Mouse (Mus musculus): Measurements from ENCODE around the gene Cenpt.
"Not testable (repeated sequence)": the region's sequence is repeated elsewhere in the genome, so short reads cannot be mapped to it uniquely, and the experiment has no call there.

The Cenpt gene

GRCm38 (mm10) chr8:105854303-105854702 is 1.2 kb upstream of the Cenpt start:
- DNase-seq (ENCODE audit: low read depth, low spot score), result no peak

- DNase-seq (ENCODE audit: low read depth, low spot score), result no peak
These were observed 840 bp downstream of the Cenpt start for GRCm38 (mm10) chr8:105852146-105852729.

- DNase-seq (ENCODE audit: low read depth, low spot score), result peak; percentile 93
These were observed 1.4 kb downstream of the Cenpt start for GRCm38 (mm10) chr8:105851651-105852143.

DNA sequence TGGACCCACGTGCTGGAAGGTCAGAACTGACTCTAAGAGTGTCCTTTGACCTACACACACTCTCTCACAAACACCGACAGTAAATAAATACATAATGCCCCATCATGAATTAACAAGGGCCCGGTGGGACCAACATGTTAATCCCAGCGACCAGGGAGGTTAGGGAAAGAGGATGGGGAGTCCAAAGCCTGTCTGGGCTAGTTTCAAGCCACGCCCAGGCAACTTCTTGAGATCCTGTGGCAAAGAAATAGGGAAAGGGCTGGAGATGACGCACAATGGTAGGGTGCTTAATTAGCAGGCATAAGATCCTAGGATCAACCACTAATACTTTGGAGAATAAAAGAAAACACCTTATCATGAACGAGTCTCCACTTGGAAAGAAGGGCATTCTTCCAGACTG is 2.5 kb downstream of the Cenpt start:
- no peak for DNase-seq (ENCODE audit: low read depth, low spot score)

DNA sequence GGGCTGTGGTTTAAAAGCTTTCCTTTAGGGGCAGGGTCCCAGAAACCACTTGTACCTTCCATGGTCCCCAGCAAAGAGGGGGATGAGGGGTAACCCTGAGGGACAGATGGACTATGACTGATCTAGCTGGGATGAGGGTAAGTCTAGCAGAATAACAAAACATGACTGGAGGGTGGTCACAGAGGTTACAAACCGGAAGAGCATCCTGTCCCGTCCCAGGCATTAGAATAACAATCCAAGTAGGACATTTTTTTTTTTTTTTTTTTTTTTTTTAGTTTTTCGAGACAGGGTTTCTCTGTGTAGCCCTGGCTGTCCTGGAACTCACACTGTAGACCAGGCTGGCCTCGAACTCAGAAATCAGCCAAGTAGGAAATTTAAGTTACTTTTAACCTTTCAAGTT is 3.1 kb downstream of the Cenpt start:
- DNase-seq (ENCODE audit: low read depth, low spot score), result no peak

GRCm38 (mm10) chr8:105846678-105847077 is 6.4 kb downstream of the Cenpt start:
- DNase-seq (ENCODE audit: low read depth, low spot score), result no peak

- no peak for DNase-seq (ENCODE audit: low read depth, low spot score)
These were observed 13.9 kb downstream of the Cenpt start for GRCm38 (mm10) chr8:105839209-105839608.

GRCm38 (mm10) chr8:105836991-105837390 is 16.1 kb downstream of the Cenpt start:
- DNase-seq (ENCODE audit: low read depth, low spot score), result no peak

GRCm38 (mm10) chr8:105835318-105835717 is 17.8 kb downstream of the Cenpt start:
- DNase-seq (ENCODE audit: low read depth, low spot score), result peak; percentile 90

- not testable (repeated sequence) for DNase-seq (ENCODE audit: low read depth, low spot score)
These were observed 19.3 kb downstream of the Cenpt start for GRCm38 (mm10) chr8:105833740-105834139.

DNA sequence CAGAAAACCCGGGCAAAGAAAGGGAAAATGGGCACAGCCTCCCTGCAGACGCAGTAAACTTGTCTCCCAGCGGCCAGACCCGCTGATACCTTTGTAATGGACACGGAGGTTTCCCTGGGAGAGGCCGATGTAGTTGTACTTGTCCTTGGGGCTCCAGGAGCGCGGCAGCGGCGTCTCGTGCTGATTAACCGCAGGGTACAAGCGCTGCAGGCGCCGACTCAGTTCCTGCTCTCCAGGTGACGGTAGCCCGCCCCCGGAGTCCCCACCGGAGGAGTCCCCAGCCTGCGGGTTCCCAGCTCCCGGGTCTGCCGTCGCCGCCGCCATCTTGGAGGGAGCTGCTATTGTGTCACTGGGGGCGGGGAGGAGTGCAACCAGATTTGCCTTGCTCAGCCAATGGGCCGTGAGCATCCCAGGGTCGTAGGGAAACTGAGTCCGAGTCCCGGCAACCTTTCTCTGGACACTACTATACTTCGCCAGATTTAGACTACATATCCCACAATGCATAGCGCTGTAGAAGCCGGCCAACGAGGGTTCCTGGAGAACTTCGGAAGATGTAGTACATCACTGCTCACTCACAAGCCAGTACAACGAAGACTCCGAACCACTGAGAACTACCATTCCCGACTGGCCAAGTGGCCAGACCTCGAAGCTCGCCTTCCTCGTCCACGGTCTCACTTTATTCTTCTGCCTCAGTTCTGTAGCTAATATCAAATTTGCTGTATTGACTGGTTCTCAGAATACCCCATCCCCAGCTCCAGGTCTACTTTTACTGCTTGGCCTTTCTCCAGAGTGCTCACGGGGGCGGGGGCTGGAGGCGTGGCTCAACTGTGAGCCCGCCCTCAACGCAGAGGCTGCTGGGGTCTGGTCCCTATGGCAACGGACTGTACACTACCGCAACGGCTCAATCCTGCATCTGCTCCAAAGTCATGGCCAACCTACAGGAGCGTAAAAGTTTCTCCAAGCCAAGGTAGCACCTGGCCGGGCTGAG is 25.9 kb downstream of the Cenpt start, which contains the start of the genes Ranbp10 and Tsnaxip1:
TSS of gene Ranbp10 (minus strand) at position 490 of the 988 bp plus-strand sequence.
TSS of gene Tsnaxip1 (plus strand) at position 871 of the 988 bp plus-strand sequence.
- peak; percentile 98 for DNase-seq (ENCODE audit: low read depth, low spot score)

GRCm38 (mm10) chr8:105826379-105826778 is 26.7 kb downstream of the Cenpt start:
- DNase-seq (ENCODE audit: low read depth, low spot score), result peak; percentile 22

- peak; percentile 41 for DNase-seq (ENCODE audit: low read depth, low spot score)
These were observed 27.6 kb downstream of the Cenpt start for GRCm38 (mm10) chr8:105825506-105825905.

DNA sequence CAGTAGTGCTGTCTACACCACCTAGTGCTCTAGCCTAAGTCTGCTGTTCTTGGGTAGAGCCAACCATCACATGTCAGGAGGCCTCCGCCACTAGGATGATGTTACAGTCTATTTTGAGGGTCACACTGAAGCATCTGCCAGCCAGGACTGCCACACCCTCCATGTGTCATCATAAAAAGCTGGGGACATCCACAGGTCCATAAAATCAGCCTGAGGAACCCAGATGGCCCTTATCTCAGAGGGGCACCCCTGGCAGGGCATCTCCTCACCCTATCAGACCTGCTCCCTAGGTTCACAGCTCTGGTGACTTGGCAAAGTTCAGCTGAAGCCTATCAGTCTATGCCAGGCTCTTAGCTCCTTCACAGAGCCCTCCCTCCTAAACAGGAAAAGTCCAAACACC is 32.2 kb downstream of the Cenpt start:
- DNase-seq (ENCODE audit: low read depth, low spot score), result no peak

- DNase-seq (ENCODE audit: low read depth, low spot score), result no peak
These were observed 33.4 kb downstream of the Cenpt start for GRCm38 (mm10) chr8:105819659-105820058.

- DNase-seq (ENCODE audit: low read depth, low spot score), result no peak
These were observed 39.8 kb downstream of the Cenpt start for GRCm38 (mm10) chr8:105813241-105813640.

GRCm38 (mm10) chr8:105812511-105812910 is 40.6 kb downstream of the Cenpt start:
- no peak for DNase-seq (ENCODE audit: low read depth, low spot score)

DNA sequence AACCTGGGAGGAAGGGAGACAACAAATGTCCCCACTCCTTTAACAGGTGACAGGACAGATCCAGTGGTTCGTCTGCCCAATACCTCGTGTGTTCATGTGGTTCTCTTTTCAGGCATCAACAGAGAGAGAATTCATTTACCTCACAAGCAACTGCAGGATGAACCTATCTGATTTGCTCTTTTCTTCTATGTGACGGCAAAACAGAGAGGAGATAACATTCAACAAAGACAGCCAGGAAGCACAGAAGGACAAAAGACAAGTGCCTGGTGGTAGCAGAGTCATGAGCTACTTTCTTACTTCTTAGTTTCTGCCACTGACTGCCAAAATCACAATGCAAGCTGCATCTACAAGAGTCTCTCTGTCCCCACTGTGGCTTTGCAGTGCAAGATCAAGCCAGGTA is 41.5 kb downstream of the Cenpt start:
- DNase-seq (ENCODE audit: low read depth, low spot score), result peak; percentile 28

- DNase-seq (ENCODE audit: low read depth, low spot score), result peak; percentile 18
These were observed 42.0 kb downstream of the Cenpt start for GRCm38 (mm10) chr8:105811061-105811460.

GRCm38 (mm10) chr8:105810245-105810786 is 42.8 kb downstream of the Cenpt start:
- DNase-seq (ENCODE audit: low read depth, low spot score), result peak; percentile 68

DNA sequence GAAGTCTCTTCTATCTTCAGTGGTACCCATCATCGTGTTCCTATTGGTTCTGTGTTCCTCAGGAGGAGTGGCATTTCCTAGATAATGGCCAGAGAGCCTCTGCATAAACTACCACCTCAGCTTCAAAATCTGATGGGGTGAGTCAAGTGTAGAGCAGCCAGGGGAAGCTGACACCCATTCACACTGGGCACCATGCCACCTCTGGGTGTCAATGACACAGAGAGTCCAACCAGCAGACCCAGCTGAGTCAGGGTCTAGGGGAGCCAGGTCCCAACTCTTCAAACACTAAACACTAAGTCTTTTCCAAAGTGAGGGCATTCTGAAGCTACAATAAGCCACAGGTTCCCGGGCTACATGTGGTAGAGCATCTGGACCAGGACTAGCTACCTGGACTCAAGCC is 44.6 kb downstream of the Cenpt start:
- no peak for DNase-seq (ENCODE audit: low read depth, low spot score)

DNA sequence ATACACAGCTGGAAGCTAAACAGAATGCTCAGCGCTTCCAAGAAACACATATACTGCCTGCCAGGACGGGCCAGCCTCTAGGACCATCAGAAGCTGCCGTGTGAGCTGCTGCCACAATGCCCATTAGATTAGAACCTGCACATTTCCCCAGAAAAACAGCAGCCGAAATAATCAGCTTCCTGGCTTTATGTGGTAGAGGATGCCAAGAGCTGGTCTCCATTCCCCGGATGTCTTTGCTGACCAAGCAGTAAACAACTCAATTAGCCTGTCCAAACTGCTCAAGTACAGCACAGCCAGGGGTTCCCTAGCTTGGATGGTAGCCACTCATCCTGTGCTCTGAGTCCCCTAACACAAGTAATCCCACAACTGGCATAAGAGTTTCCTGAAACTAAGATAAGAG is 45.3 kb downstream of the Cenpt start:
- no peak for DNase-seq (ENCODE audit: low read depth, low spot score)
